Mouse (Mus musculus): ENCODE data around the gene Syt17.

- TF ChIP-seq CTCF (IDR thresholded peaks at IDR 0.05; ENCODE audit: extremely low read depth, insufficient read depth, low read length) (no peak), POLR2A (IDR thresholded peaks at IDR 0.05; ENCODE audit: extremely low read depth, insufficient read depth, low read length) (no peak)
Measured at GRCm38 (mm10) chr7:118380996-118381395, 67.0 kb downstream of the Syt17 start.

All from cortical plate, adult 2 months (tissue).